Mouse (Mus musculus): ENCODE measurements around the gene Pfkl. TPM values are rescaled to one million over a fixed set of nuclear protein-coding genes. Genes with fewer than 3 reads are reported as not detected.
"Not testable (repeated sequence)": the region's sequence is repeated elsewhere in the genome, so short reads cannot be mapped to it uniquely, and the experiment has no call there.

Gene Pfkl
- polyA plus RNA-seq, 1 experiment, result 61.1 TPM

DNA sequence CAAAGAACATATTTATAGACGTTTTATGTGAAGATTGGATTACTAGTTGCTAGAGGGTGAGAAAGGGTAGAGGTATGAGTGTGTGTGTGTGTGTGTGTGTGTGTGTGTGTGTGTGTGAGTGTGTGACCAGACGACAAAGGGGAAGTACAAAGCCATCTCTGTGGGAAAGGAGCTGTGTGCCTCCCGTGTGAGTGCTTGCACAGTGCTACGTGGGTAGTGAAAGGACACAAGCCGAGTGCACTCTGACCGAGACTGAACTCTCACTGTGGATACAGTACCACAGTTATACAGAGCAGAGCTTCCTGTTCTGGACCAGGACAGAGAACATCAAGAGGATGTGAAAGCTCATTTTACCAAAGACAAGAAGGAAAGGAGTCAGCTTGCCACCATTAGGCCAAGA lies 45.9 kb downstream of the Pfkl start:
- 26% methylated on average over 6 of the region's 6 CpGs for WGBS
- no peak overlapping the region for H3K27ac ChIP-seq (ENCODE audit: insufficient read depth, low read length)

DNA sequence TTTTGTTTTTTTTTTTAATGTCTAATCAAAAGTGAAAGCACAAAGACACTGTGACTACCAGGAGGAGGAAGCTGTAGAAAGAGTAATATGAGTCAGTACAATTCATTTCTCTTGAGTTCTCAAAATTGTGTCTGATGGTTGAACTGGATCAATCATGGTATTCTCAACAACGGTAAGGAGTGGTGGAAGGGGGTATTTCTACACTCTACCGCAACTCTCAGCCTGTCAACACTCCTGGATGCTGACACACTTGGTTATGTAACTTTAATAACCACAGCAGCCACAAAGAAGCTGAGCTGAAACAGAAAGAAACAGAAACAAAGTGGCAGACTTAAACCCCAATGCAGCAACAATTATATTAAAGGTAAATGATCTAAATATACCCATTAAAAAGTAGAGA lies 47.2 kb downstream of the Pfkl start:
- Histone ChIP-seq H3K4me3 (ENCODE audit: extremely low read depth, insufficient read depth, insufficient read length) (no peak overlapping the region), H3K27me3 (ENCODE audit: control insufficient read depth, insufficient read depth, low read length) (no peaks in the 10 kb centered on the region), H3K27ac (ENCODE audit: insufficient read depth, low read length) (no peak overlapping the region), H3K36me3 (ENCODE audit: control insufficient read depth, insufficient read depth, low read length) (no peaks in the 10 kb centered on the region), H3K4me1 (ENCODE audit: control insufficient read depth, insufficient read depth, insufficient read length) (no peaks in the 10 kb centered on the region; the same call in 1 of the 2 replicates)
- 13% methylated on average over 2 of the region's 2 CpGs for WGBS
- no peak for TF ChIP-seq CTCF (IDR thresholded peaks at IDR 0.05; ENCODE audit: extremely low read depth, insufficient read depth, insufficient read length, insufficient replicate concordance)
- TF ChIP-seq POLR2A (IDR thresholded peaks at IDR 0.05; ENCODE audit: low read depth, low read length), result no peak
- no peak for DNase-seq (ENCODE audit: low read depth in 1 of 2, low spot score in 2 of 2)

More for the DNA sequence above, 45.9 kb downstream of the Pfkl start:
- Histone ChIP-seq H3K4me1 (ENCODE audit: control insufficient read depth, insufficient read depth, insufficient read length) (no peaks in the 10 kb centered on the region; the same call in 1 of the 2 replicates), H3K27me3 (ENCODE audit: control insufficient read depth, insufficient read depth, low read length) (no peaks in the 10 kb centered on the region), H3K36me3 (ENCODE audit: control insufficient read depth, insufficient read depth, low read length) (no peaks in the 10 kb centered on the region), H3K4me3 (ENCODE audit: extremely low read depth, insufficient read depth, insufficient read length) (no peak overlapping the region)
- DNase-seq (ENCODE audit: low read depth in 1 of 2, low spot score in 2 of 2), result no peak
- TF ChIP-seq POLR2A (IDR thresholded peaks at IDR 0.05; ENCODE audit: low read depth, low read length) (no peak), CTCF (IDR thresholded peaks at IDR 0.05; ENCODE audit: extremely low read depth, insufficient read depth, insufficient read length, insufficient replicate concordance) (no peak)

GRCm38 (mm10) chr10:77950468-77950867 lies 59.4 kb downstream of the Pfkl start:
- H3K4me3 ChIP-seq (ENCODE audit: extremely low read depth, insufficient read depth, insufficient read length); H3K4me1 ChIP-seq (ENCODE audit: control insufficient read depth, insufficient read depth, insufficient read length); H3K36me3 ChIP-seq (ENCODE audit: control insufficient read depth, insufficient read depth, low read length); DNase-seq (ENCODE audit: low read depth in 1 of 2, low spot score in 2 of 2); H3K27ac ChIP-seq (ENCODE audit: insufficient read depth, low read length); H3K27me3 ChIP-seq (ENCODE audit: control insufficient read depth, insufficient read depth, low read length): not testable (repeated sequence)
- WGBS, result 93% methylated on average over 9 of the region's 12 CpGs

GRCm38 (mm10) chr10:77939685-77940084 lies 70.2 kb downstream of the Pfkl start:
- H3K36me3 ChIP-seq (ENCODE audit: control insufficient read depth, insufficient read depth, low read length), result no peaks in the 10 kb centered on the region
- H3K27ac ChIP-seq (ENCODE audit: insufficient read depth, low read length), result no peak overlapping the region
- H3K27me3 ChIP-seq (ENCODE audit: control insufficient read depth, insufficient read depth, low read length), result no peaks in the 10 kb centered on the region
- no peaks in the 10 kb centered on the region for H3K4me1 ChIP-seq (ENCODE audit: control insufficient read depth, insufficient read depth, insufficient read length)
- TF ChIP-seq POLR2A (IDR thresholded peaks at IDR 0.05; ENCODE audit: low read depth, low read length) (no peak), CTCF (IDR thresholded peaks at IDR 0.05; ENCODE audit: extremely low read depth, insufficient read depth, insufficient read length, insufficient replicate concordance) (no peak)
- H3K4me3 ChIP-seq (ENCODE audit: extremely low read depth, insufficient read depth, insufficient read length), result no peak overlapping the region
- no peak for DNase-seq (ENCODE audit: low read depth in 1 of 2, low spot score in 2 of 2)
- 79% methylated on average over 2 of the region's 2 CpGs for WGBS

Other genes with a start within 250 kb of the Pfkl start
- not detected in 2 replicates for gene Gm3238, start 238.8 kb downstream of the Pfkl start, polyA plus RNA-seq (2012; rRNA removed)
- gene Gm7138, start 233.1 kb downstream of the Pfkl start, polyA plus RNA-seq (2012; rRNA removed), result not detected in 2 replicates
- gene Gm3250, start 227.5 kb downstream of the Pfkl start, polyA plus RNA-seq (2012; rRNA removed), result not detected in 2 replicates
- gene Gm7137, start 221.9 kb downstream of the Pfkl start, polyA plus RNA-seq (2012; rRNA removed), result not detected in 2 replicates
- not detected in 2 replicates for gene Gm9639, start 215.0 kb downstream of the Pfkl start, polyA plus RNA-seq (2012; rRNA removed)
- not detected in 2 replicates for gene Gm19668, start 210.9 kb downstream of the Pfkl start, polyA plus RNA-seq (2012; rRNA removed)
- gene Gm9507, start 198.2 kb downstream of the Pfkl start, polyA plus RNA-seq (2012; rRNA removed), result not detected in 2 replicates
- gene Gm2696, start 195.4 kb downstream of the Pfkl start, polyA plus RNA-seq (2012; rRNA removed), result not detected in 2 replicates
- not detected in 2 replicates for gene Krtap10-4, start 183.0 kb downstream of the Pfkl start, polyA plus RNA-seq (2012; rRNA removed)
- gene Krtap10-10, start 174.1 kb downstream of the Pfkl start, polyA plus RNA-seq (2012; rRNA removed), result not detected in 2 replicates
- gene Gm36176, start 163.3 kb downstream of the Pfkl start, polyA plus RNA-seq (2012; rRNA removed), result not detected in 2 replicates
- gene Gm10318, start 157.2 kb downstream of the Pfkl start, polyA plus RNA-seq (2012; rRNA removed), result not detected in 2 replicates
- gene Gm3285, start 148.1 kb downstream of the Pfkl start, polyA plus RNA-seq (2012; rRNA removed), result 0.09 TPM in 1 of 2 replicates, not detected in the other
- 0.70 and 1.2 TPM in 2 replicates for gene Lrrc3, start 107.5 kb downstream of the Pfkl start, polyA plus RNA-seq (2012; rRNA removed)
- gene Trpm2, start 39.5 kb downstream of the Pfkl start, polyA plus RNA-seq (2012; rRNA removed), result 51.6 and 52.3 TPM in 2 replicates
- gene 1810043G02Rik, start 31.6 kb downstream of the Pfkl start, polyA plus RNA-seq (2012; rRNA removed), result 21.4 and 30.1 TPM in 2 replicates
- gene Dnmt3l, start 31.9 kb upstream of the Pfkl start, polyA plus RNA-seq (2012; rRNA removed), result 0.08 TPM in 1 of 2 replicates, not detected in the other
- gene Aire, start 33.5 kb upstream of the Pfkl start, polyA plus RNA-seq (2012; rRNA removed), result 4.0 and 4.6 TPM in 2 replicates
- 78.1 and 82.7 TPM in 2 replicates for gene Icosl, start 59.2 kb upstream of the Pfkl start, polyA plus RNA-seq (2012; rRNA removed)
- gene D10Jhu81e, start 159.7 kb upstream of the Pfkl start, polyA plus RNA-seq (2012; rRNA removed), result 68.7 and 105 TPM in 2 replicates
- gene Pwp2, start 175.1 kb upstream of the Pfkl start, polyA plus RNA-seq (2012; rRNA removed), result 11.2 and 11.7 TPM in 2 replicates
- gene Trappc10, start 234.6 kb upstream of the Pfkl start, polyA plus RNA-seq (2012; rRNA removed), result 41.8 and 45.9 TPM in 2 replicates